Mouse (Mus musculus): Measurements from ENCODE around the gene Wipf2.

- TF ChIP-seq EP300 (IDR thresholded peaks at IDR 0.05; ENCODE audit: insufficient read depth, low read depth, low read length), result no peak
- no peak for TF ChIP-seq POLR2A (IDR thresholded peaks at IDR 0.05; ENCODE audit: insufficient read depth, low read length)
These were observed 90.4 kb downstream of the Wipf2 start for GRCm38 (mm10) chr11:98953835-98954320.
